Mouse (Mus musculus) lung, postnatal 36 days (tissue): Measurements from ENCODE around the gene Ces2e.
"Not testable (repeated sequence)": the region's sequence is repeated elsewhere in the genome, so short reads cannot be mapped to it uniquely, and the experiment has no call there.

Source experiments
- DNase-seq: peaks from one replicate; pipeline ENCODE4 v3.0.0; 2022; ENCODE audit warnings: mixed read lengths

Gene Ces2e

GRCm38 (mm10) chr8:104925972-104926596 lies at the start of gene Ces2e:
Gene Ces2e, plus strand, starts transcription at chr8:104926260.
- DNase-seq, result peak; percentile 20

DNA sequence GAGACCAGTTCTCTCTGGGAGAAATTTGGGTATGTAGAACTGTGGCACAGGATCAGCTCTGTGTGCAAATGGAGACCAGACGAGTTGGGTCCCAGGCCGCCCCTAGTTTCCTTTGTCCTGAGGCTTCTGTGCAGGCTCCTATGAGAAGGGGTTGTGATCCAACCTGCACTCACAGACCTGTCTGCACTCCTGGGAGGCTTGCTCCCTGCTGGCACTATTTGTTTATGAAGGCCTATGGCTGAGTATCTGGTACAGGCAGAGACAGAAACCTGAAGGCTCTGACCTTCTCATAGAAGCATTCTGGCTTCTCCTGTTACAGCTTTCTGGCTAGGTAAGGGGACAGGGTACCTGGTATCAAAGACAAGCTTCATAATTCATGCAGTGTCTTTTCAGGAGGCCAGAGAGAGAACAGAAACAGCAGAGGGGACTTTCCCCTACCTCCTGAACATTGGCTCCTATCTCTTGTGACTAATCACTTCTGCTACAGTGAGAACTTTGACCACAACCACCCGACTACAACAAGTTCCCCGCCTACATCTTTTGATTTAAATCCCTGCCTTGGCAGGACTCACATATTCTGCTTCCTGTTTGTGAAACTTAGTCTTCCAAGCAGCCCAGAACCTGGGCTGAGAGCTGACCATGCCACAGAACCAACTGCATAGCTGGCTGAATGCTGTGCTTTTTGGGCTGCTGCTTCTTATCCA lies 39.7 kb upstream of the Ces2e start:
- DNase-seq, result not testable (repeated sequence)

GRCm38 (mm10) chr8:104901746-104902145 lies 24.3 kb upstream of the Ces2e start:
- no peak for DNase-seq

DNA sequence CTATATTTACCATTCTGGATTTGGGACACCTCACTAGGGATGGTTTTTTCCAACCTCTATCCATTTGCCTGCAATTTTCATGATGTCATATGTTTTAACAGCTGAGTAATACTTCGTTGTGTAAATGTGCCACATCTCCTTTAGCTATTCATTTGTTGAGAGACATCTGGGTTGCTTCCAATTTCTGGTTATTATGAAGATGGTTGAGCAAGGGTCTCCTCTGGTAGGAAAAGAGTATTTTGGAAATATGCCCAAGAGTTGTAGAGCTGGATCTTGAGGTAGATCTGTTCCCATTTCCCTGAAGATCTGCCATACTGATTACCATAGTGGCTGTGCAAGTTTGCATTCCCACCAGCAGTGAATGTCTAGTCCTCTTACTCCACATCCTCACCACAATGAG lies 18.9 kb upstream of the Ces2e start:
- no peak for DNase-seq

GRCm38 (mm10) chr8:104909021-104909420 lies 17.0 kb upstream of the Ces2e start:
- DNase-seq, result peak; percentile 50

DNA sequence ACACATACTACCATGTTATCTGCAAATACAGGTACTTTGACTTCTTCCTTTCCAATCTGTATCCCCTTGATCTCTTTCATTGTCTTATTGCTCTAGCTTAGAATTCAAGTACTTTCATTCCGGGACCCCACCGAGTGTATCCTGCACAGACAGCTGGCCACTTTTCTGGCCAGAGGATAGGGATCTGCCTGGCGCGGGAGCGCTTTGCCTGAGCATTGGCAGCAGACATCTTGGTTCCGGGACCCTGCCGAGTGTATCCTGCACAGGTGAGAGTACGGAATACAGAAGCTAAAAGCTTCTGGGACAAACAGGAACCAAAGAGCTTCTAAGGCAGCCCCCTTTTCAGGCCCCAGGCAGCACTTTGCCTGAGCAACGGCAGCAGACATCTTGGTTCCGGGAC lies 16.4 kb upstream of the Ces2e start:
- not testable (repeated sequence) for DNase-seq

DNA sequence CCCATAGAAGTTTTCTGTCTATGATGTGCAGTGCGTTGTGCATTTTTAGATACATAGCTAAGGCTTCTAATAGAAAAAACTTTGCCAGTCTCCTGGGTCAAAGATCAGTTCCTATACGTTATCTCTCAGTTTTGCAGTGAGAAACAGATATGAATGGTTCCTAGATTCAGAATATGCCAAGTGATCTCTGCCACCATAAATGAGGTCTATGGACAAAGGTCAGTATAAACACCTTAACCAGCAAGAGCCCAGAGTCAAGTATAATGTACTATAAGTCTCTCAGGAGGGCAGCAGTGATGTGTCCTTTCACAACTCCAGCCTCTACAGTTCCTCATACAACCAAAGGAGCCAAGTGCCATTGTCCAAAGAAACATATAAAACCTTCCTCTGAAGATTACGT lies 1.2 kb downstream of the Ces2e start:
- no peak for DNase-seq

DNA sequence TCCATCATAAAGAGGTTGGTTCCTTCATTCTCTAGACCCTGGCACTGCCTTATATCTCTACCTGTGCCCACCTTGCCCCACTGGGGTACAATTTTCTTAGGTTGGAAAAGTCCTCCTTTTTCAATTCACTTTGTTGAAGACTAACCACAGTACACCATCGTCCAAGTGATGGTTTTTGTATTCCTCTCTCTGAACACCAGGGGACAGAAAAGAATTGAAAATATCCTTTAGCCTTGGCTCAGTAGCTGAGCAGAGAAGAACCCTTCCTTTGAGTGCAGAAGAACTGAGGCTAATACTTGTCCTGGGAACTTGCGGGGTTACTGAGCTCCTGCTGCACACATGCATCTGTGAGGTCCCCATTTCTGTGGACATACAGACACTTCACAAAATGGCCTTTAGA lies 18.6 kb downstream of the Ces2e start:
- no peak for DNase-seq

GRCm38 (mm10) chr8:104947056-104947455 lies 21.0 kb downstream of the Ces2e start, which contains the start of gene Ces2f:
Gene Ces2f, plus strand, starts transcription at chr8:104947356.
- no peak for DNase-seq

GRCm38 (mm10) chr8:104949031-104949430 lies 23.0 kb downstream of the Ces2e start:
- DNase-seq, result no peak

DNA sequence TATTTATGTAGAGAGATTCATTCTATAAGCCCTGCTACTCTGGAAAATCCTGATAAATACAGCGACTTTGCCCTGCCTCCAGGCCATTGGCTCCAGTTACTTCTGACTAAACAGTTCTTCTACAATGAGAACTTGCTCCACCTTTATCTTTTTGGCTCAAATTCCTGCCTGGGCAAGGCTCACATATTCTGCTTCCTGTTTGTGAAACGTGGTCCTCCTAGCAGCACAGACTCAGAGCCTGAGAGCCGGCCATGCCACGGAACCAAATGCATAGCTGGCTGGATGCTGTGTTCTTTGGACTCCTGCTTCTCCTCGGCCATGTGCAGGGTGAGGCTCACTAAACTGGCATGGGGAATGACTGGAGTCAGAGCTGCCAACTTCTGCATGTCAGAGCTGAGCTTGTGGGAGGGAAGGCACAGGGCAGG lies 35.5 kb downstream of the Ces2e start, which contains the start of gene Ces2g:
Gene Ces2g (plus strand): TSS at position 182 of the 425 bp plus-strand sequence.
- peak; percentile 73 for DNase-seq

- no peak for DNase-seq
Observed at GRCm38 (mm10) chr8:104962229-104962901, 36.3 kb downstream of the Ces2e start.

DNA sequence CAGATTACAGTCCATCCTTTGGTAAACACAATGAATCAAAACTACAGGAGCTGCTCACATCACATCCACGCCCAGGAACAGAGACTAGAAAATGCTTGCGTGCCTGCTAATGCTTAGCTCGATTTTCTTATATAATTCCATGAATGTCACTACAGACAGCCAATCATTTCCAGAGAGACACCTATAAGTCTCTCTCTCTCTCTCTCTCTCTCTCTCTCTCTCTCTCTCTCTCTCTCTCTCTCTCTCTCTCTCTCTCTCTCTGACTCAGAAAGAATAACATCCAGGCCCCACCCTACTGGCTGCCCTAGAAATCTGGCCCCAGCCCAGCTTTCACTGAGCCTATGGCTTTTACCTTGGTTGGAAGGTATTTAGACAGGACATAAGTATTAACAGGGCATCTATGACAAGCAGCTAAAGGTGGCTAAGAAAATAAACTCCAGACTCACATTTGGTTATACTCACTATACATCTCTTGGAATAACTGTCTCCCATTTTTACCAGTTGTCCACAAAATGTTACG lies 37.4 kb downstream of the Ces2e start:
- no peak for DNase-seq

- no peak for DNase-seq
Observed at GRCm38 (mm10) chr8:104984126-104984525, 58.1 kb downstream of the Ces2e start.
